Mouse (Mus musculus): Measurements from ENCODE around the gene Gm11213. TPM values are rescaled to one million over a fixed set of nuclear protein-coding genes. Genes with fewer than 3 reads are reported as not detected.

Gene Gm11213
- polyA plus RNA-seq, 2 experiments: not detected

DNA sequence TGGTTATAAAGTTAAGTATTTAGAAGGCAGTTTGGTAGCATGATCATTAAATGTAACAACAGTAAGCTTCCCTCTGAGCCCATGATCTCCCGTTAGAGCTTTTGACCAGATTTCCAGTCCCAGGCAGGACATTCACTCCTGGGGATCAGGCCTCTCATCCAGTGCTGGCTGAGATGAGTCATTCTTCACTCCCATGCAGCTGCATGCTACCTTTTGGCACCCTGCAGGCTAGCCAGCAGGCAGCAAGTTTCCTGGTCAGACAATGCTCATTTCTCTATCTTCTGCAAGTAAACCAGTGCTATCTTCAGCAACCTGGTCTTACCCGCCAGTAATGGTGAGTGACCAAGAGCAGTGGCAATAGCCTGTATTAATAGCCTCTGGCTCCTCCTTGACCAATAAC is 28.1 kb upstream of the Gm11213 start:
- Histone ChIP-seq H3K4me3 (replicated peaks; ENCODE audit: low read length) (no peak overlapping the region), H3K9ac (ENCODE audit: low read depth, low read length, severe bottlenecking) (no peak overlapping the region), H3K27me3 (ENCODE audit: control insufficient read depth, insufficient read depth, low read length) (no peaks in the 10 kb centered on the region), H3K4me1 (ENCODE audit: control insufficient read depth, insufficient read depth, low read length) (no peaks in the 10 kb centered on the region), H3K36me3 (ENCODE audit: control insufficient read depth, insufficient read depth, low read length) (no peaks in the 10 kb centered on the region), H3K9me3 (ENCODE audit: control insufficient read depth, low read length) (no peaks in the 10 kb centered on the region), H3K27ac (replicated peaks; ENCODE audit: low read depth, low read length) (no peak overlapping the region), H3K4me2 (replicated peaks; ENCODE audit: low read depth, low read length, severe bottlenecking) (no peak overlapping the region)
- no peak for TF ChIP-seq POLR2A (IDR thresholded peaks at IDR 0.05; ENCODE audit: borderline replicate concordance, extremely low read depth, insufficient read depth, insufficient read length)
- WGBS: 85% methylated on average over 2 of the region's 2 CpGs
- DNase-seq (ENCODE audit: low spot score) (no peak), ATAC-seq (ENCODE audit: low FRiP score, low read depth) (no peak)

DNA sequence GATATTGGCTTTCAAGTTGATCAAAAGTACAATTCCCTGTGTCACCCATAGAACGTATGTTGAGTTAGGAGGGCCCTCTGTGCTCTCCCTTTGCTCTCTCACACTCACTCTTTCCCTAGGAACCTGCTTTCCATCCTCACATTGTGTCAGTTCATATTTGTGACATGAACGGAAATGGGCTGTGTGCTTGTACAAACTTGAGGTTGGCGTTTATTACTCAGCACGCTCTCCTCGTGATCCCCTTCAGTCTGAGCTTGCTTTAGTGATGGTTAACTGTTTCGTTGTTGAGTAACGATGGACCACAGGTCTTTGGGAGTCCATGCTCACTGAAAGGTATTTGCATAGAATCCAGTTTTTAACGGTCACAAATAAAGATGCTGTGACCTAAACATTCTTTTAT is 22.1 kb upstream of the Gm11213 start:
- Histone ChIP-seq H3K4me3 (replicated peaks; ENCODE audit: low read length) (no peak overlapping the region), H3K27ac (replicated peaks; ENCODE audit: low read depth, low read length) (no peak overlapping the region), H3K4me2 (replicated peaks; ENCODE audit: low read depth, low read length, severe bottlenecking) (no peak overlapping the region), H3K27me3 (ENCODE audit: control insufficient read depth, insufficient read depth, low read length) (no peaks in the 10 kb centered on the region), H3K36me3 (ENCODE audit: control insufficient read depth, insufficient read depth, low read length) (no peaks in the 10 kb centered on the region), H3K9ac (ENCODE audit: low read depth, low read length, severe bottlenecking) (no peak overlapping the region), H3K4me1 (ENCODE audit: control insufficient read depth, insufficient read depth, low read length) (no peaks in the 10 kb centered on the region), H3K9me3 (ENCODE audit: control insufficient read depth, low read length) (no peaks in the 10 kb centered on the region)
- no peak for TF ChIP-seq POLR2A (IDR thresholded peaks at IDR 0.05; ENCODE audit: borderline replicate concordance, extremely low read depth, insufficient read depth, insufficient read length)
- no peak for ATAC-seq (ENCODE audit: low FRiP score, low read depth)
- no peak for DNase-seq (ENCODE audit: low spot score)
- WGBS: 72% methylated on average over 8 of the region's 8 CpGs

DNA sequence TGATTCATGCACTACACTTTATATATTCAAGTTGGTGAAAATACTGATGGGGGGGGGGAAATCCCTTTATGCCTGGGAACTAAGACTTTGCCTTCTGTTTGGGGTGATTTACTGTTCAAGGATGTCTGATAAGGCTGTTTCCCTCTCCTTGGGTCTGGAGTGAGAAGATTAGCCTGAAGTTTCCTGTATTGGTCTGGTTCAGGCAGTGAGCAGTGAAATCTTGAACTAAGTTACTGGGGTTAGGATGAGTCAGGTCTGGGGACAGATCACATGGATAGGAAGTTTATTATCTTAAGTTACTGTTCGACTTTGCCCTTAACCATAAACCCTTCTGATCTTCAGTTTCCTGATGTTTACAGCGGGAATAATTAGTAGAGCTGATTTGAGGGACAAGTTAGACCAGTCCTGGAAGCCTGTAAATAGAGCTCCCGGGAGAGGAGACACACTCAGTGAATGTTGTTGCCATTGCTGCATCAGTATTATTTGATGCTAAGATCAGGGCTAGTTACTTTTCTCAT is 20.6 kb upstream of the Gm11213 start:
- Histone ChIP-seq H3K27me3 (ENCODE audit: control insufficient read depth, insufficient read depth, low read length) (no peaks in the 10 kb centered on the region), H3K4me1 (ENCODE audit: control insufficient read depth, insufficient read depth, low read length) (no peaks in the 10 kb centered on the region), H3K4me3 (replicated peaks; ENCODE audit: low read length) (no peak overlapping the region), H3K9ac (ENCODE audit: low read depth, low read length, severe bottlenecking) (no peak overlapping the region), H3K36me3 (ENCODE audit: control insufficient read depth, insufficient read depth, low read length) (no peaks in the 10 kb centered on the region), H3K27ac (replicated peaks; ENCODE audit: low read depth, low read length) (no peak overlapping the region), H3K4me2 (replicated peaks; ENCODE audit: low read depth, low read length, severe bottlenecking) (no peak overlapping the region), H3K9me3 (ENCODE audit: control insufficient read depth, low read length) (no peaks in the 10 kb centered on the region)
- WGBS: 31% methylated on average over 3 of the region's 3 CpGs
- DNase-seq (ENCODE audit: low spot score): no peak
- no peak for ATAC-seq (ENCODE audit: low FRiP score, low read depth)
- no peak for TF ChIP-seq POLR2A (IDR thresholded peaks at IDR 0.05; ENCODE audit: borderline replicate concordance, extremely low read depth, insufficient read depth, insufficient read length)

DNA sequence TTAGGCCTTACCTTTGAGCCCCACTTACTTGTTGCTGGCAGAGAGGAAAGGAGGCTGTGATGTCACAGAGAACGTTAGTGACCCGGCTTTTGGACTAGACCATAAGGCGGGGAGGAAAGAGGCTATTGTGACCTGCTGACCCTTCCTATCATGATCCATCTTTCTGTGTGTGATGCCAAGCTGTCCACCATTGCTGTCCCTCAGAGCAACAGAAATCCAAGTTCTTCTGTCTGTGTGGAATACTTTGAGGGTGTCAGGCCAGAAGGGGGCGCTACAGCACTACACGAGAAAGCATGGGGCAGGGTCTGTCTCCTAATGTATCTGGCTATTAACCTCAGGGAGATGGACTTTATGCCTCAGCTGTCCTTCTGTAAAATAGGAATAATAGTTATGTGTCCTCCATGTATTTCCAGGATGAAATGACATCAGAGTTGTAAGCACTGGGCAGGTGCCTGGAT is 17.3 kb upstream of the Gm11213 start, which contains the start of gene Tex48:
Gene Tex48, minus strand, starts transcription at position 51 of the 458 bp plus-strand sequence.
- Histone ChIP-seq H3K36me3 (ENCODE audit: control insufficient read depth, insufficient read depth, low read length) (no peaks in the 10 kb centered on the region), H3K27me3 (ENCODE audit: control insufficient read depth, insufficient read depth, low read length) (no peaks in the 10 kb centered on the region), H3K9me3 (ENCODE audit: control insufficient read depth, low read length) (no peaks in the 10 kb centered on the region), H3K4me1 (ENCODE audit: control insufficient read depth, insufficient read depth, low read length) (no peaks in the 10 kb centered on the region), H3K4me2 (replicated peaks; ENCODE audit: low read depth, low read length, severe bottlenecking) (no peak within 1 kb of the TSS), H3K9ac (ENCODE audit: low read depth, low read length, severe bottlenecking) (no peak within 1 kb of the TSS), H3K27ac (replicated peaks; ENCODE audit: low read depth, low read length) (no peak within 1 kb of the TSS), H3K4me3 (replicated peaks; ENCODE audit: low read length) (no peak within 1 kb of the TSS)
- TF ChIP-seq POLR2A (IDR thresholded peaks at IDR 0.05; ENCODE audit: borderline replicate concordance, extremely low read depth, insufficient read depth, insufficient read length): no peak
- DNase-seq (ENCODE audit: low spot score) (no peak), ATAC-seq (ENCODE audit: low FRiP score, low read depth) (no peak)
- WGBS: 64% methylated on average over 5 of the region's 5 CpGs

DNA sequence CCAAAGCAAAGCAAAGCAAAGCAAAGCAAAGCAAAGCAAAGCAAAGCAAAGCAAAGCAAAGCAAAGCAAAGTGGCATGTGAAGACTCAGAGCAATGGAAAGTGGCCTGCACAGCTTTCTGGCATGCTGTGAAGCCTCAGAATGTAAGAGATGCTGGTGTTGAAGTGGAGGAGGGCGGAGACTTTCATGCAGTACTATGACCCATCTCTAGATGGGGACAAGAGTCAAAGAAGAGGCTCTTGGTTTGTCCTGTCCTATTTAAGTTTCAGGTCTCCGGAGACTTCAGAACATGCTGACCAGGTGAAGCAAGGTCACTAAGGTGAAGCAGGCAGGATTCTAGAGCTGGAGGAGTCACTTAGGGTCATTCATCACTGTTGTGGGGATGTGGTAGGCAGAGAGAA is 16.8 kb upstream of the Gm11213 start:
- Histone ChIP-seq H3K9ac (ENCODE audit: low read depth, low read length, severe bottlenecking) (no peak overlapping the region), H3K27me3 (ENCODE audit: control insufficient read depth, insufficient read depth, low read length) (no peaks in the 10 kb centered on the region), H3K4me2 (replicated peaks; ENCODE audit: low read depth, low read length, severe bottlenecking) (no peak overlapping the region), H3K36me3 (ENCODE audit: control insufficient read depth, insufficient read depth, low read length) (no peaks in the 10 kb centered on the region), H3K27ac (replicated peaks; ENCODE audit: low read depth, low read length) (no peak overlapping the region), H3K4me1 (ENCODE audit: control insufficient read depth, insufficient read depth, low read length) (no peaks in the 10 kb centered on the region), H3K9me3 (ENCODE audit: control insufficient read depth, low read length) (no peaks in the 10 kb centered on the region), H3K4me3 (replicated peaks; ENCODE audit: low read length) (no peak overlapping the region)
- ATAC-seq (ENCODE audit: low FRiP score, low read depth) (no peak), DNase-seq (ENCODE audit: low spot score) (no peak)
- no peak for TF ChIP-seq POLR2A (IDR thresholded peaks at IDR 0.05; ENCODE audit: borderline replicate concordance, extremely low read depth, insufficient read depth, insufficient read length)
- 83% methylated on average over 2 of the region's 2 CpGs for WGBS

DNA sequence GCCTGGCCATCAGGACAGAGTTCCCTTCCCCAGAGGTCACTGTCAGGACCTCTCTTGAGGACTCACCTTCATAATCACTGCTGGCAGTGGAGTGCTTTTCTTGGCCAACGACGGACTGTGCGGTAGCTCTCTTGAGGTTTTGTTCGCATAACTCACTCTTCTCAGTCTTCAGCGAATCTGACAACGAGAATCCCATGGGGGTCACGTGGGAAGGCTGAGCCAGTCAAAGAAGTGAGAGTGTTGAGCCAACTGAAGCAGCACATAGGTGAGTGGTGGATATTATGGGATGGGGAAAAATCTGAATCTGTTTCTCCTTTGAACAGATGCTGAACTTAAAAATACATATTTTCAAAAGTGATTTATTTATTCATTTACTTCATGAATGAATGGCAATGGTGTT is 3.3 kb upstream of the Gm11213 start:
- H3K27ac ChIP-seq (replicated peaks; ENCODE audit: low read depth, low read length): no peak overlapping the region
- no peaks in the 10 kb centered on the region for H3K4me1 ChIP-seq (ENCODE audit: control insufficient read depth, insufficient read depth, low read length)
- no peak overlapping the region for H3K4me2 ChIP-seq (replicated peaks; ENCODE audit: low read depth, low read length, severe bottlenecking)
- no peaks in the 10 kb centered on the region for H3K27me3 ChIP-seq (ENCODE audit: control insufficient read depth, insufficient read depth, low read length)
- H3K9me3 ChIP-seq (ENCODE audit: control insufficient read depth, low read length): no peaks in the 10 kb centered on the region
- H3K4me3 ChIP-seq (replicated peaks; ENCODE audit: low read length): no peak overlapping the region
- no peak overlapping the region for H3K9ac ChIP-seq (ENCODE audit: low read depth, low read length, severe bottlenecking)
- no peaks in the 10 kb centered on the region for H3K36me3 ChIP-seq (ENCODE audit: control insufficient read depth, insufficient read depth, low read length)
- WGBS: 79% methylated on average over 7 of the region's 7 CpGs
- ATAC-seq (ENCODE audit: low FRiP score, low read depth) (no peak), DNase-seq (ENCODE audit: low spot score) (no peak)
- TF ChIP-seq POLR2A (IDR thresholded peaks at IDR 0.05; ENCODE audit: borderline replicate concordance, extremely low read depth, insufficient read depth, insufficient read length): no peak
